Mouse (Mus musculus): ENCODE results near the gene Ocel1.

DNA sequence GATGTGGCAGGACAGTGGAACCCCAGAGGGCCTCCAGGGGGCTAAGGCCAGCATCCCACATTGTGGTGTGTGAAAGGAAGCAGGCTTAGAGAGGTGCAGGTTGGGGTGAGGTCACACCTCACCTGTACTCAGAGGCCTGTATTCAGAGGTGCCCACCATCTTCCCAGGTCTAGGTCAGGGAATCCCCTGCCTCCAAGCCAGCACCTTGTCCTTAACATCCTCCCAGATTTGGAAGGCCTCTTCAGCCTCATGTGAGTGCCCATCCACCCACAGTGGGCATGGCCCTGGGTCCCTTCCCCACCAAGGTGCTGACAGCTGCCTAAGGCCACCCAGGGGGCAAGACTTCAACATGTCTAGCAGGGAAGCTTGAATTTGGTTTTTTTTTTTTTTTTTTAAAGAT lies 30.4 kb downstream of the Ocel1 start:
- no peak for TF ChIP-seq POLR2A (IDR thresholded peaks at IDR 0.05; ENCODE audit: insufficient read depth, low read length)
- no peak for TF ChIP-seq CTCF (IDR thresholded peaks at IDR 0.05; ENCODE audit: low read depth, low read length)
- no peak for TF ChIP-seq EP300 (IDR thresholded peaks at IDR 0.05; ENCODE audit: insufficient read depth, low read depth, low read length)

Data from ES-Bruce4 (cell line).